Mouse (Mus musculus) macrophage (primary cell): ENCODE data around the gene Pkp4. TPM values are rescaled to one million over a fixed set of nuclear protein-coding genes. Genes with fewer than 3 reads are reported as not detected.

ENCODE experiments used
- H3K27ac ChIP-seq: fragments of 350-480 bp; formaldehyde crosslinking; 2 replicates; pipeline ENCODE4 v1.9.0; 2021
- H3K36me3 ChIP-seq: fragments of 350-480 bp; formaldehyde crosslinking; 2 replicates; pipeline ENCODE4 v1.9.0; 2021; ENCODE audit errors: inconsistent target
- H3K4me3 ChIP-seq: fragments of 350-480 bp; formaldehyde crosslinking; 2 replicates; pipeline ENCODE4 v1.9.0; 2021; ENCODE audit errors: inconsistent target
- H3K79me2 ChIP-seq: fragments of 350-480 bp; formaldehyde crosslinking; 2 replicates; pipeline ENCODE4 v1.9.0; 2021; ENCODE audit errors: inconsistent target
- WGBS: methylation state at CpG from one replicate; pipeline ENCODE4 v1.1.7; 2026; ENCODE audit warnings: inconsistent platforms; ENCODE audit not compliant: missing documents; 5-methylcytosine and 5-hydroxymethylcytosine counted together
- polyA plus RNA-seq: library from polyadenylated mRNA; stranded (reverse); fragments of 250-400 nt; gene quantifications from 3 replicates; pipeline ENCODE4 v1.2.4, GENCODE M21; 2018; ENCODE audit warnings: inconsistent platforms

Gene Pkp4
- polyA plus RNA-seq, 1 experiment from 2014 or later: 69.4 TPM

DNA sequence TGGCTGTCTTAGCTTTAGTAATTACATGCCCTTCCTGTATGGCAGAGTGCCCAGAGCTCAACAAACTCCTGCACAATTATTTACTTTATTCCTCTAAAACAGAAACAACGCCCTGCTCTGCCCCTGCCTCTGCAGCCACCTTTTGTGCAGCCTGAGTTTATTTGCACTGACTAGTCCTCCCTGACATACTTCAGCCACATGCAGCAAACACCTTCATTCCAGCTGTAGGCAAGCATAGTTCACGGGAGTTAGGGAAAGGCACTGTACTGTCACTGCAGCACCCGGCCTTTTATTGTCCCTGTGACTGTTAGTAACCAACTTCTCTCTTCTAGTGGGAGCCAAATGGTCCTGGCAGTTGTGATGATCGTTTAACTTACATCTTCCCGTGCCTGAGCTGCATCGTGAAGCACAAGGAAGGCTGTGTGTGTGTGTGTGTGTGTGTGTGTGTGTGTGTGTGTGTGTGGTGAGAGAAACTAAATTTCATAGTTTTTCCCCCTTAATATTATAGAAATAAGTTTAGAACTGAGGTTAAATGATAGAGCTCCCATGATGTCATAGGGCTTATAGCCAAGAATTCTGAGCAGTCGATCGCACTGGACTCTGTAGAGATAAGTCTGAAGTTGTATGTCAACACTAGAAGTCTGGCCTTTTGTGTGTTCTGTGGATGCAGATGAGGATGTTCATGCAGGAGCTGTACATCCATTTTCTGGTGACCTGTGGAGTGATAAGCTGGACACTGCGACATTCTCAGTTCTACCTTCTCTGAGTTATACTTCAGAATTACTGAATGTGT lies 59.5 kb downstream of the Pkp4 start:
- no peak overlapping the region for H3K4me3 ChIP-seq
- WGBS: 47% methylated on average over 9 of the region's 9 CpGs
- H3K27ac ChIP-seq: no peak overlapping the region
- H3K79me2 ChIP-seq: no peaks in the 10 kb centered on the region
- no peaks in the 10 kb centered on the region for H3K36me3 ChIP-seq

- H3K27ac ChIP-seq: no peak overlapping the region
- no peak overlapping the region for H3K4me3 ChIP-seq
These were observed 65.7 kb downstream of the Pkp4 start for GRCm38 (mm10) chr2:59226383-59226782.

GRCm38 (mm10) chr2:59227011-59227410 lies 66.4 kb downstream of the Pkp4 start:
- H3K79me2 ChIP-seq: no peaks in the 10 kb centered on the region
- no peaks in the 10 kb centered on the region for H3K36me3 ChIP-seq
- no peak overlapping the region for H3K27ac ChIP-seq
- 89% methylated on average over 3 of the region's 3 CpGs for WGBS
- no peak overlapping the region for H3K4me3 ChIP-seq

More at GRCm38 (mm10) chr2:59226383-59226782, 65.7 kb downstream of the Pkp4 start:
- H3K36me3 ChIP-seq: no peaks in the 10 kb centered on the region
- H3K79me2 ChIP-seq: no peaks in the 10 kb centered on the region
- WGBS: 100% methylated on average over 4 of the region's 4 CpGs

DNA sequence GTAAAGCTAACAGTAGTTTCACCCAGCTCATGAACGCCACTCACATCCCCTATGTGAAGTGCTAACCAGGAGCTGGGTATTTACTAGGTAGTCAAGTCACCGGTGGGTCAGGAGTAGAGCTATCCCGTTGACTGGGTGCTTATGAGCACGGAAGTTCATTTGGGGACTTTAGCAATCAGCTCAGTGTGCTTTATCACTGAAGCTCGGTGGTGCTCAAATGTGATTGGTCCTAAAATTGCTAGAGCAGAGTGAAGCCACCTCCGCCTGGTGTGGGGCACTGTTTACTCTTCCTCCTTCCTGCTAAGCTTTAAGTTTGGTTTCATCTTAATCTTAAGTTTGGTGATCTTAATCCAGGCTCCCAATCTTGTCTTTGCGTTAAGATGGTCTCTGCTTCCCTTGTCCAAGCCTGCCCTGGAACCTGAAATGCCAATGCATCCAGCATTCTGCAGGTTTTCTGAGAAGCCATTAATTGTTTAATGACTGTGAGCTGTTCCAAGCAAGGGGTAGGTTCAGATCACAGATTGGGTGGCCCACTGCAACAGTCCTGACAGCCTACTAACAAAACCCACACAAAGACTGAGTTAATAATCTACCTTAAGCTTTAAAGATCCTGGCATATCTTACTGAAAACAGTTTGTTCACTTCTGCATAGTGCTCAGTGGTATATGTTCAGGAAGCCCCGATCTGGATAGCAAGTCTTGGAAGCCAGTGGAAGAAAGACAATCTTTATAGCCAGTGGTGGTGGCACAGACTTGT lies 67.0 kb downstream of the Pkp4 start:
- no peak overlapping the region for H3K4me3 ChIP-seq
- no peaks in the 10 kb centered on the region for H3K79me2 ChIP-seq
- no peaks in the 10 kb centered on the region for H3K36me3 ChIP-seq
- H3K27ac ChIP-seq: no peak overlapping the region
- 94% methylated on average over 8 of the region's 8 CpGs for WGBS

GRCm38 (mm10) chr2:59229250-59229895 lies 68.7 kb downstream of the Pkp4 start:
- Histone ChIP-seq H3K4me3 (no peak overlapping the region), H3K27ac (no peak overlapping the region)
- WGBS: 98% methylated on average over 11 of the region's 11 CpGs

GRCm38 (mm10) chr2:59230656-59231055 lies 70.0 kb downstream of the Pkp4 start:
- no peak overlapping the region for H3K4me3 ChIP-seq
- no peaks in the 10 kb centered on the region for H3K79me2 ChIP-seq
- H3K36me3 ChIP-seq: no peaks in the 10 kb centered on the region
- no peak overlapping the region for H3K27ac ChIP-seq
- 95% methylated on average over 9 of the region's 9 CpGs for WGBS

More at GRCm38 (mm10) chr2:59229250-59229895, 68.7 kb downstream of the Pkp4 start:
- Histone ChIP-seq H3K79me2 (no peaks in the 10 kb centered on the region), H3K36me3 (no peaks in the 10 kb centered on the region)

DNA sequence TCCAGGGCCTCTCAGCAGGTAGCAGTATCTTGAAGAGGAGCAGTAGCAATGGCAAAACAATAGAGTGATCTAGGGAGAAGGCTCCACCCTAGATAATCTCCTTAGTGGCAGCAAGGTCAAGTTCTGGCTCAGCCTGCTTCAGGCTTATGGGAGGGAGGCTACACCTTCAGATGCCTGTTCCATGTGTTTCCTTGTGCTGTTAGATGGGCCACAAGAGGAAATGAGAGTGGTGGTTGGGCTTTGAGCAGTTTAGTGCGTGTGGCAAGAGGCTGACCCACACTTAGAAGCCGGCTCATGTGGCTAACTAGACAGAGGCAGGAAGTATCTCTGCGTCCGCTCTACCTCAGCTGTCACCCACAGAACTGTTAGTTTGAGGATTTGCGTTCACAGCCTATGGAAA lies 70.9 kb downstream of the Pkp4 start:
- no peaks in the 10 kb centered on the region for H3K79me2 ChIP-seq
- no peak overlapping the region for H3K27ac ChIP-seq
- WGBS: 5% methylated on average over 5 of the region's 5 CpGs
- H3K36me3 ChIP-seq: no peaks in the 10 kb centered on the region
- no peak overlapping the region for H3K4me3 ChIP-seq

DNA sequence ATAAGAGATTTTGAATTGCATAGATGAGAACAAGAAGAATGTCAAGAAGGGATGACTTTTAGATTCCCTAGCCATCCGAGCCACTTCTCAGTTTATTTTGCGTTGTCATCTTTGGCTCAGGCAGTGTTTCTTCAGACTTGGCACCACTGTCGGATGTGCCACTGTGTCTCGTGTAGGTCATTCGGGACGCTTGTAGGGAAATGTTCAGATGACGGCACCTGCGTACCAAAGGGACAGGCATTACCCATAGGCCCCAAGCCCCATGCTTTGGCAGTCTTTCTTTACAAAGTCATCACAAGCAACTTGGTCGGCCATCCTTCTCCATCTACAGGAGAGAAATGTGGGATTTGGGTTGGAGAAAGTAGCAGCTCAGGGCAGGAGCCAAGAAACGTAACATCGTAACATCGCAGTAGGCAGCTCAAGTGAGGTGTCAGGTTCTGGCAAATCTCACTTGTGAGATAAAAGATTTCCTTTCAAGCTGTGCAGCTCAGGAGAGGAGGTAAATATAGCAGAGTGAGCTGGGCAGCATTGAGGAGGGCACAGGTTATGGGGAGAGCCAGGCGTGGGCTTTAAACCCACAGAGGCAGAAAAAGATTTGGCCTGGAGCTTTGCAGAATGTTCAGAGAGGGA lies 72.8 kb downstream of the Pkp4 start:
- H3K27ac ChIP-seq: no peak overlapping the region
- 94% methylated on average over 13 of the region's 13 CpGs for WGBS
- no peaks in the 10 kb centered on the region for H3K36me3 ChIP-seq
- no peak overlapping the region for H3K4me3 ChIP-seq
- H3K79me2 ChIP-seq: no peaks in the 10 kb centered on the region

DNA sequence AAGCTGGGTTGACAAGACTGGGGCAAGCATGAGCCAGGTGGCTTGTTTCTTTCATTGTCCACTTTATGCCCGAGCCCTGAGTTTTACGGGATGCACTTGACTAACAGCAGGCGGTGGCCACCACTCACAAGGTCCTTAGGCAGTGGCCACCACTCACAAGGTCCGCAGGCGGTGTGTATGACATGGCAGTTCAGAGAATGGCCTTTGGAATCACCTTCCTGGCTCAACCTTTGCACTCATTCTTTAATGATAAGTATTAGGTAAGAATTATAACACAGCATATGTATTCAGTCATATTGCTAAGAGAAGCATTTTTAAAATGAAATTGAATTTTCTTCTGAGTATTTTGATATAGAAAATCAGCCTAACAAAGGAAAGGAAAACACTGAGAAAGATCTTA lies 73.3 kb downstream of the Pkp4 start:
- H3K79me2 ChIP-seq: no peaks in the 10 kb centered on the region
- H3K4me3 ChIP-seq: no peak overlapping the region
- 98% methylated on average over 5 of the region's 5 CpGs for WGBS
- H3K27ac ChIP-seq: no peak overlapping the region
- H3K36me3 ChIP-seq: no peaks in the 10 kb centered on the region

DNA sequence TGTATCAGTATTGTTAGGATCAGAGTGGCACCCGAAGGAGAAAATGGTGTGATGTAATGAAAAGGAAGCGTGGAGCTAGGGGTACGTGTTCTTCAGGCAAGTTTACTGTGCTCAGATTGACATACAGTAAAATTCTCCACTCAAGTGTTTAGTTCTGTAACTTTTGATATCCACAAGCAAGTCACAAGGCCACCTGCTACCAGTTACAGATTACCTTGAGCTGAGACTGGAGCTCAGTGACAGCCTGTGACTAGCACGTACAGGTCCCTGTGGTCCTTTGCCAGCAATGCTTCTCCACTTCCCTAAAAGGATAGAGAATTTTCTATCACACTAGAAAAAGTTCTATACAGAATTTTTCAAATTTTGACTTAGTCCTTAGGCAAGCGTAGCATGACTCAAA lies 73.9 kb downstream of the Pkp4 start:
- 90% methylated on average over 5 of the region's 5 CpGs for WGBS
- Histone ChIP-seq H3K4me3 (no peak overlapping the region), H3K27ac (no peak overlapping the region)

GRCm38 (mm10) chr2:59239841-59240395 lies 79.3 kb downstream of the Pkp4 start:
- H3K36me3 ChIP-seq: no peaks in the 10 kb centered on the region
- 98% methylated on average over 5 of the region's 10 CpGs for WGBS
- H3K4me3 ChIP-seq: no peak overlapping the region
- H3K79me2 ChIP-seq: no peaks in the 10 kb centered on the region
- no peak overlapping the region for H3K27ac ChIP-seq

More for the DNA sequence above, 73.9 kb downstream of the Pkp4 start:
- Histone ChIP-seq H3K79me2 (no peaks in the 10 kb centered on the region), H3K36me3 (no peaks in the 10 kb centered on the region)

DNA sequence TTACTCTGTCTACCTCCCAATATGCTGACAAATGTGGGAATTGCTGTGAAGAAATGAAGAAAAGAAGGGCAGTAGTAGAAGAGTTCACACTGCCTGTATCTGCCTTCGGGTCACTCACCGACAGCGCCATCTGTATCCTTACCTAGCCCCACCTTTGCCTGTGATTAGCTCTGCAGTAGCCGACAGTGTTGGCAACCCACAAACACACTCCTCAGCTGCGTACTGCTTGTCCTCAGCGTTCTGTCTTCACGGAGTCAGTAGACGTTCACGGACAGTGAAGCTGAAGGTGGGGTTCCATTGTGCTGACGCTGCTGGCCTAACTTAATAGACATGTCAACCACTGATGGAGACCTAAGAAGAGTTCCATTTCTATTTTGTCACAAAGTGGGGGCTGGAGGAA lies 81.5 kb downstream of the Pkp4 start:
- H3K27ac ChIP-seq: no peak overlapping the region
- no peaks in the 10 kb centered on the region for H3K36me3 ChIP-seq
- H3K4me3 ChIP-seq: no peak overlapping the region
- 91% methylated on average over 10 of the region's 10 CpGs for WGBS
- H3K79me2 ChIP-seq: no peaks in the 10 kb centered on the region; the same call in 1 of the 2 replicates

- 86% methylated on average over 10 of the region's 12 CpGs for WGBS
- Histone ChIP-seq H3K36me3 (no peaks in the 10 kb centered on the region), H3K79me2 (no peaks in the 10 kb centered on the region; the same call in 1 of the 2 replicates), H3K27ac (peak overlapping the region; percentile 24; the same call in 1 of the 2 replicates), H3K4me3 (no peak overlapping the region)
These were observed 83.8 kb downstream of the Pkp4 start for GRCm38 (mm10) chr2:59244273-59245097.
